Mouse (Mus musculus): ENCODE measurements around the gene Hltf. TPM values are rescaled to one million over a fixed set of nuclear protein-coding genes. Genes with fewer than 3 reads are reported as not detected.
A peak's percentile ranks its signal among the peaks of the same experiment; 100 is the strongest.
"Not testable (repeated sequence)": the region's sequence is repeated elsewhere in the genome, so short reads cannot be mapped to it uniquely, and the experiment has no call there.

Hltf gene
- polyA plus RNA-seq, 1 experiment from 2014 or later: 22.8 TPM

DNA sequence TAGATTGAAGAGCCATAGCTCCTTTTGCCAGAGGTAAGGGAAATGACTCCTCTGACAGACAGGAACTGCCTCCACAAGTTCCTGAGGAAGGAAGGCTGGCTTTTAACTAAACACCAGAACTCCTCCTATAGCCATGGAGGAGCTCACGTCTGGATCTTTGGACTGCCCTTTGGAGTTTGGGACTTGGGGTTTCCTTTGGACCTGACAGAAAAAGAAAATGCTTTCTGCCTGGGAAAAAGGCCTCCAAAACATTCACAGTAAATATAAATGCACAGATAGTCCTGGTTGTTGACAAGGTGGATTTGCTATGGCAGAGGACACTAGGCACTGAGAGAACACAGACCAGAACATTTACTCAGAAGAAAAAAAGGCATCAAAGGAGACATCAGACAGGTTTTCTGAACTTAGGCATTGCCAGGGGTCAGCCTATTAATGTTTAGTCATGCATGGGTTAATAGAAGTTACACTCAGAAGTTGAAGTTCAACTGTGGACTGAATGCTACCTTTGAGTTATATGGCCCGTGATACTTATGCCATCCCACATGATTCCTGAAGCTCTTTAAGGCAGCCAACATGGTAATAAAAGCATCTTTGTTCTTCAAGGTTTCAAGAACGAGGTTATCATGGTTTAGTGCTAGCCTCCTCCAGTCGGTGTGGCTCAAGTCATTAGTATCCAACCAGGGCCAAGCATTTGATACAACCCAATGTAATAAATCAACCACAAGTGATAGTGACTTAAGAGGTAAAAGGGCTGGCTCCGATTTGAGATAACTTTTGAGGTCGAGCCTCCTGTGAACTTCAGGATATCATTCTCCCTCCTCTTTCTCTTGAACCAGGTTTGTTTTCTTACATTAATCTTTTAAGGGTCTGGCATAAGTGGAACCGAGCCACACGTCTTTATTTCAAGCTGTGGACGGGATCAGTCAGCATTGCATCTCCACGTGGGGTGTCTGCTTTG, 23.6 kb upstream of the Hltf start:
- peak overlapping the region; percentile 62 for H3K4me2 ChIP-seq (replicated peaks)
- ATAC-seq (ENCODE audit: low FRiP score, low read depth): peak; percentile 11; the same call in 1 of the 2 replicates
- no peak overlapping the region for H3K27ac ChIP-seq
- H3K9me3 ChIP-seq: peaks cover 4% of the 10 kb centered on the region; the same call in 1 of the 2 replicates
- WGBS: 16% methylated on average over 10 of the region's 10 CpGs
- H3K4me1 ChIP-seq: peaks cover 10% of the 10 kb centered on the region
- no peaks in the 10 kb centered on the region for H3K27me3 ChIP-seq (replicated peaks)
- peak overlapping the region; percentile 77 for H3K9ac ChIP-seq
- no peaks in the 10 kb centered on the region for H3K36me3 ChIP-seq
- peak overlapping the region; percentile 64 for H3K4me3 ChIP-seq

DNA sequence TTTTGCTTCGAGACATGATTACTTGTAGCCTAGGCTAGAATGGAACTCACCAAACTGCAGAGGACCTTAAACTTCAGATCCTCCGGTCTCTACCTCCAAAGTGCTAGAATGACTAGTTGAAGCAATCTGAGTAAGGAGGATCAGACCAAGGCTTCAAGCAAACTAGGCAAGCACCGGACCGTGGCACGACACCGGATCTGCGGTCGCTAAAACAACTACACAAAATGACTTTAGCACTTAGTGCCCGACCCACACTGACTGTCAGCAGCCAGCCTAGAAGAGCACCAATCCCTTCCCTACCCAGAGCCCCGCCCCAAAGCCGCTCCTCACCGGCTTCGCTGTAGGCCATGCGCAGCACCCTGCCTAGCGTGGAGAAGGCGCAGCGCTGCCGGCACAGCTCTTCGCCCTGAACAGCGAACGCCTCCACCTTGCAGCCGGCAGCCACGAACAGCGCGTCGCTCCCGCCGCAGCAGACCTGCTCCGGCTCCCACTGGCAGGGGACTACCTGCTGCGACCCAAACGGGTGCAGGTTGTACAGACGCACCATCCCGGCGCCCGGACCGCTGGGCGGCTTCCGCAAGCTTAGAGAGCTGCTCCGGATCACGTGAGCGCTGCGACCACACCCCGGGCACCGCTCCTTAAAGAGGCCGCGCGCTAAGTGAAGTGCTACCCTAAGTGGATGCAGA, 22.7 kb upstream of the Hltf start, which contains the start of gene Hps3:
TSS of gene Hps3 (minus strand) at position 597 of the 686 bp plus-strand sequence.
- H3K4me2 ChIP-seq (replicated peaks): peak within 1 kb of the TSS; percentile 62
- H3K27me3 ChIP-seq (replicated peaks): no peaks in the 10 kb centered on the region
- peak within 1 kb of the TSS; percentile 64 for H3K4me3 ChIP-seq
- WGBS: 1% methylated on average over 47 of the region's 47 CpGs
- H3K27ac ChIP-seq: no peak within 1 kb of the TSS
- peaks cover 10% of the 10 kb centered on the region for H3K4me1 ChIP-seq
- peak; percentile 100 for ATAC-seq (ENCODE audit: low FRiP score, low read depth)
- H3K9ac ChIP-seq: peak within 1 kb of the TSS; percentile 77
- peaks cover 4% of the 10 kb centered on the region; the same call in 1 of the 2 replicates for H3K9me3 ChIP-seq
- H3K36me3 ChIP-seq: no peaks in the 10 kb centered on the region

DNA sequence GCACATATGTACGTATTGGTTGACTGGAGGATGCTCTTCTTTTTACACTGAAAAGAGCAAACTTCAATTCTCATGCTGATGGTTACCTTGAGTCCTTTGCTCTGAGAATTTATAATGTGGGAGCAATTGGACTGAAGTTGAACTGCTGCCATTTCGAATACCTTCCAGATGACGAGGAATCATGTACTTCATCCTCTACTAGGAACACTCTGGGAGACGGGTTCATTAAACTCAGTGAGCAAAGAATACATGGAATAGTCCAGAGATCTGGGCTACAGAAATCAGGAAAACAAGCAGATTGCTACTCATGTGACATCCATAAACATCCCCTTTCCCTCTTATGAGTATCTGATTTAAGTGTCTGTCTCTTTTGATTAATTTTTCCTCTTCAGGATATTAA, 21.5 kb upstream of the Hltf start:
- Histone ChIP-seq H3K9me3 (peaks cover 4% of the 10 kb centered on the region; the same call in 1 of the 2 replicates), H3K4me2 (replicated peaks) (no peak overlapping the region), H3K9ac (no peak overlapping the region), H3K4me1 (peaks cover 10% of the 10 kb centered on the region), H3K36me3 (no peaks in the 10 kb centered on the region), H3K27ac (no peak overlapping the region), H3K4me3 (no peak overlapping the region), H3K27me3 (replicated peaks) (no peaks in the 10 kb centered on the region)
- ATAC-seq (ENCODE audit: low FRiP score, low read depth): no peak
- WGBS: 82% methylated on average over 4 of the region's 4 CpGs

DNA sequence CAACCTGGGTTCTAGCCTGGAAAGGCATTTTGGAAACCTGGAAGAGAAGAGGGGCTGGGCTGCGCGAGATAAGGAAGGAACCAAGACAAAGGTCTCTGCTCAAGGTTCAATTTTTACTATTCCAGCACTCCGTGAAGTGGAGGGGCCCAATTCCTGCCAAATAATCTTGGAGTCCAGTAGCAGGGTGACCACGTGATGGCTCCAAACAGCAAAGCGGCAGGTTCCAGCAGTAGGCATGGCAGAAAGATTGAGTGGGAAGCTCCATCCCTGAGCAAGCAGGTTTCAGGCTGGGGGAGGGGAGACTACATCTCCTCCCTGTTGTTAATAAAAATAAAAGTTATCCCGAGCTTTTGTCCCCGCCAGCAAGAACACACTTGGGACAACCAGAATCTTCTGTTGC, 16.1 kb upstream of the Hltf start:
- H3K9ac ChIP-seq; H3K4me2 ChIP-seq (replicated peaks); H3K27ac ChIP-seq; H3K4me1 ChIP-seq; H3K36me3 ChIP-seq; H3K27me3 ChIP-seq (replicated peaks); H3K9me3 ChIP-seq; ATAC-seq (ENCODE audit: low FRiP score, low read depth); H3K4me3 ChIP-seq: not testable (repeated sequence)
- WGBS: 94% methylated on average over 7 of the region's 7 CpGs

DNA sequence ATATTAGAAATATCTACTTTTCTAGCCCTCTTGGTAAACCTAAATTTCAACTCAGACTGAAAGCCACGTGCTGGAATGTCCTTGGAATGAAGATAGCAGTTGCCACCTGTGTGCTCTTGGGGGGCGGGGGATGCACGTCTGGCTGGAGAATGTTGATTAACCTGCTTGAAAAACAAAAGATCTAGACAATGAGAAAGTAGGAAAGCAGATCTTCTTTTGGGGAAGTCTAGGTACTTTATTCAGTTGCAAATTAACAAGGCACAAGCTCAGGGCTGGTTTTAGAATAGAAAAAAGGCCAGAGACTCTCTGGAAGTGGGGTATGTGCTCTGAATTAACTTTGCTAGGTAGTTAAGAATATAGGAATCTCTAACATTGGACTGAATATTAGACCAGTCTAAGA, 12.9 kb upstream of the Hltf start:
- 70% methylated on average over 3 of the region's 3 CpGs for WGBS
- H3K9me3 ChIP-seq; H3K4me1 ChIP-seq; H3K9ac ChIP-seq; H3K4me2 ChIP-seq (replicated peaks); H3K27ac ChIP-seq; H3K4me3 ChIP-seq; H3K36me3 ChIP-seq; H3K27me3 ChIP-seq (replicated peaks); ATAC-seq (ENCODE audit: low FRiP score, low read depth): not testable (repeated sequence)

DNA sequence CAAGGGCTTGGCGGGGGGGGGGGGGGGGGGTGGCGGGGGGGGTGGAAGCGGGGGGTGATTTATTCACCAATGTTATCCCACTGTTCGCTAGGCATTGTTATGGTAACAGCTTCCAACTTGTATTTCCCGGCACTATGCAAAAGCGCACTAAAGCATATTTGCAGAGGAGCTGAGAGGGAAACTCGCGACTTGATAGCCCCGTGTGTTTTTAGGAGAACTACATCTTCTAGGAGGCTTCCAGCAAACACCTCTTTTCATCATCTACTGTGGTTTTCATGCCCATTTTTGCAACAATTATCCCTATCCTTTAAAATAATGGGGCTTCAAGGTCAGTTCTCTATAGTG, 558 bp downstream of the Hltf start:
- Histone ChIP-seq H3K4me1 (peaks cover 6% of the 10 kb centered on the region), H3K4me3 (peak overlapping the region; percentile 65), H3K36me3 (peaks cover 6% of the 10 kb centered on the region; the same call in 1 of the 2 replicates), H3K9ac (peak overlapping the region; percentile 55), H3K27ac (no peak overlapping the region), H3K27me3 (replicated peaks) (no peaks in the 10 kb centered on the region), H3K9me3 (no peaks in the 10 kb centered on the region), H3K4me2 (replicated peaks) (peak overlapping the region; percentile 64)
- ATAC-seq (ENCODE audit: low FRiP score, low read depth): peak; percentile 52
- 0% methylated on average over 7 of the region's 9 CpGs for WGBS

DNA sequence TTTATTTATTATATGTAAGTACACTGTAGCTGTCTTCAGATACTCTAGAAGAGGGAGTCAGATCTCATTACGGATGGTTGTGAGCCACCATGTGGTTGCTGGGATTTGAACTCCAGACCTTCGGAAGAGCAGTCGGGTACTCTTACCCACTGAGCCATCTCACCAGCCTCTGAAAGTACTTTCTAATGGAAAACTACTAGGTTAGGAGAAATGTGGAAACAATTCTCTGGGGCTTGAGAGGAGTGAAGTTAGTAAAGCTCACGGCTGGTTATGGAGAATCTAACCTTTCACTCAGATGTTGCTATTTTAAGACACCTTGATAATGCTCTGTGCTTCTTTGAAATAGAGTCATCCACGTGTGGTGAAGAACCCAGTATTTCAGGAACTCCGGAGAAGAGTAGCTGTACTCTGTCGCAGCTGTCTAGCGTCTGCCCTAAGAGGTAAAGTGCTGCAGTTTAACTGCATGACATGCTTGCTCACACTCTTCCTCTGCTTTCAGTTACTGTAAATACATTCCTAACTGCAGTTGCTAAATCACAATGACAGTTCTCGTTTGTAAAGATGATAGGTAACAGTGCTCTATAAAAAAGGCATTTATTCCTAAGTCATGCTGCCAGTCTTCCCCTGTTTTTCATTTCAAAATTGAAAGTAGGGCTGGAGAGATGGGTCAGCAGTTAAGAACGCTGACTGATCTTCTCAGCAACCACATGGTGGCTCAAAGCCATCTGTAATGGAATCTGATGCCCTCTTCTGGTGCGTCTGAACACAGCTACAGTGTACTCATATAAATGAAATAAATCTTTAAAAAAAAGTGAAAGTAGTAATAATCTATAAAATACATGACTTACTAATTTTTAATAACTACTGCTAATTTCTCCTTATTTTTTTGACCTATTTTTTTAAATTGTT, 18.8 kb downstream of the Hltf start:
- Histone ChIP-seq H3K9me3 (no peaks in the 10 kb centered on the region), H3K27me3 (replicated peaks) (no peaks in the 10 kb centered on the region), H3K4me1 (no peaks in the 10 kb centered on the region), H3K27ac (no peak overlapping the region), H3K4me3 (no peak overlapping the region), H3K4me2 (replicated peaks) (no peak overlapping the region), H3K9ac (no peak overlapping the region), H3K36me3 (peaks cover 15% of the 10 kb centered on the region)
- ATAC-seq (ENCODE audit: low FRiP score, low read depth): no peak
- WGBS: 87% methylated on average over 11 of the region's 11 CpGs

DNA sequence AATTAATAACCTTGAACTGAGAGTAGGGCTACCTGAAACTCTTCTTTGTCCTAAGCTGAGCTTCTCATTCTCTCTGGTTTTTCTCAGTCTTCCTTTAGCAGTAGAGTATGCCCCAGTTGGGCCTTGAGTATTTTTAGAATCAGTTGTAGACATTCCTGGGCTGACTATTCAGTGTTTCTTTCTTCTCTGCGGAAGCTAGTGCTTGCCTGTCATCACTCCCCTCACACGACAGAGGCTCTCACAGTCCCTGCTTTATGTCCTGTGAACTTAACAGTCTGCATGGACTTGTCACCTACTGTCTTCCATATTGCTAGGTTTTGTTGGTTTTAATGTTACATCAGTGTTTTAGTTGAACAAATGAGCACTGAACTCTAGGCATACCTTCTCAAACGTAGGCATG, 24.6 kb downstream of the Hltf start:
- Histone ChIP-seq H3K27me3 (replicated peaks) (no peaks in the 10 kb centered on the region), H3K36me3 (peaks cover 7% of the 10 kb centered on the region; the same call in 1 of the 2 replicates), H3K4me1 (no peaks in the 10 kb centered on the region), H3K27ac (no peak overlapping the region), H3K4me3 (no peak overlapping the region), H3K4me2 (replicated peaks) (no peak overlapping the region), H3K9ac (no peak overlapping the region), H3K9me3 (no peaks in the 10 kb centered on the region)
- 78% methylated on average over 3 of the region's 3 CpGs for WGBS
- ATAC-seq (ENCODE audit: low FRiP score, low read depth): no peak

DNA sequence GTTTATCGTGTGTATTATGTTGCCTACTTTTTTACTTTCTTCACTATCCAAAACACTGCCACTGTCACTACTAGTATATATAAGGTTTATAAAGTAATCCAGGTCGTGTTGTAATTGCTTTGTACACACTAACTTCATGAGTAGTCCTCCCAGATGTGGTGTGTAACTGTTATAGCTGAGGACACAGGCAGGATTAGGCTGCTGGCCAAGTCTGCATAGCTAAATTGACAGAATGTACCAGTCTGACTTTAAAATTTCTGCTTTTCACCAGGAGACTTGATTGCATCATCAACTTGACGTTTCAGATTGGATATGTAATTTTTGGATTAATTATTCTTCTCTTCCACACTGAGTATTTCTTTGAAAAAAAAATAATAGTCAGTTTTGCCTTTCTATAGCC, 46.2 kb downstream of the Hltf start:
- 84% methylated on average over 3 of the region's 3 CpGs for WGBS
- no peak overlapping the region for H3K4me2 ChIP-seq (replicated peaks)
- no peaks in the 10 kb centered on the region for H3K9me3 ChIP-seq
- H3K27ac ChIP-seq: no peak overlapping the region
- ATAC-seq (ENCODE audit: low FRiP score, low read depth): no peak
- no peak overlapping the region for H3K4me3 ChIP-seq
- H3K27me3 ChIP-seq (replicated peaks): no peaks in the 10 kb centered on the region
- H3K4me1 ChIP-seq: no peaks in the 10 kb centered on the region
- peaks cover 3% of the 10 kb centered on the region; the same call in 1 of the 2 replicates for H3K36me3 ChIP-seq
- no peak overlapping the region for H3K9ac ChIP-seq

DNA sequence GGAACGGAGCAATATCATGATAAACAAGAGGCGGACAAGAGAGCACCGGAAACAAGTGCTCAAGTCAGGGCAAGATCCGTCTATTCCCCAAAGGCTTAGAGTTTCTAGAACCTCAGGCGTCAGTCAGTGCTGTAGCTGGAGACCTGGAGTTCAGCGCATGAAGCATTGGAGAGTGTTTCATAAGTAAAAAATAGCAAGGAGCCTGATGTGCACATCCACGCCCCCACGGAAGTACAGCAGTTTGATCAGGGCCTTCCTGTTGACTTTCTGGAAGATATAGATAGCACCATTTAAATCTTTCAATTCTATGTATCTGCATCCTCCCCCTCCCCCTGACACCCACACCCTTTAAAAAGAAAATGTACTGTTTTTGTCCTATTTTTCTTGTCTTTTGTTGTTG, 46.7 kb downstream of the Hltf start:
- ATAC-seq (ENCODE audit: low FRiP score, low read depth): no peak
- 91% methylated on average over 8 of the region's 8 CpGs for WGBS
- Histone ChIP-seq H3K27ac (no peak overlapping the region), H3K4me1 (no peaks in the 10 kb centered on the region), H3K9me3 (no peaks in the 10 kb centered on the region), H3K27me3 (replicated peaks) (no peaks in the 10 kb centered on the region), H3K4me3 (no peak overlapping the region), H3K36me3 (peaks cover 3% of the 10 kb centered on the region; the same call in 1 of the 2 replicates), H3K4me2 (replicated peaks) (no peak overlapping the region), H3K9ac (no peak overlapping the region)

DNA sequence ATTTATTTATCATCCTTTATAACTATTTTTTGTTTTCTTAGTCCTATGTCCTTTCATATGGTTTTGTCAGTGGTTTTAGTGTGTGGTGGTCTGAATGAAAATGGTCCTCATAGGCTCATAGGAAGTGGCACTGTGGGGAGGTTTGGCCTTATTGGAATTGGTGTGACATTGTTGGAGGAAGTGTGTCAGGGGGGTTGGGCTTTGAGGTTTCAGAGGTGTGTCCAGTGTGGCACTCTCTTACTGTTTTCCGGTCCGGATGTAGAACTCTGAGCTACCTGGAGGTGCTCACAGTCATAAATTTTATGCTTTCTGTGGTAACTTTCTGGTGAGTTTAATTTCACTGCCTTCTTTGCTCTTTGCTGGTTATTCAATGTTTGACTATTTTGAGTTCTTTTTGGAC, 47.2 kb downstream of the Hltf start:
- no peak overlapping the region for H3K4me2 ChIP-seq (replicated peaks)
- H3K9me3 ChIP-seq: no peaks in the 10 kb centered on the region
- no peak for ATAC-seq (ENCODE audit: low FRiP score, low read depth)
- H3K27me3 ChIP-seq (replicated peaks): no peaks in the 10 kb centered on the region
- no peak overlapping the region for H3K9ac ChIP-seq
- H3K4me1 ChIP-seq: no peaks in the 10 kb centered on the region
- peaks cover 7% of the 10 kb centered on the region; the same call in 1 of the 2 replicates for H3K36me3 ChIP-seq
- no peak overlapping the region for H3K4me3 ChIP-seq
- 94% methylated on average over 2 of the region's 2 CpGs for WGBS
- H3K27ac ChIP-seq: no peak overlapping the region

Measured in neural tube, embryonic 12.5 days (tissue).